Mouse (Mus musculus) embryonic stem cell, embryonic (primary cell): ENCODE results near the gene Camkk2.

ENCODE experiments used
- CTCF ChIA-PET, 4 experiments: fragments of 300-600 bp in 2 of 4; fragments of 350-600 bp in 2 of 4; sonication (Branson Sonifier 250); formaldehyde crosslinking; loops; one replicate each; lab custom pipeline; 2022; ENCODE audit warnings: inconsistent platforms in 2 of 4; lab: Charles Lee
- POLR2A ChIA-PET, 4 experiments: fragments of 300-600 bp in 2 of 4; fragments of 350-600 bp in 2 of 4; sonication (Branson Sonifier 250); formaldehyde crosslinking; loops; one replicate each; lab custom pipeline; 2022; ENCODE audit warnings: antibody characterized with exemption in 4 of 4, inconsistent platforms in 1 of 4; lab: Charles Lee

Gene Camkk2

DNA sequence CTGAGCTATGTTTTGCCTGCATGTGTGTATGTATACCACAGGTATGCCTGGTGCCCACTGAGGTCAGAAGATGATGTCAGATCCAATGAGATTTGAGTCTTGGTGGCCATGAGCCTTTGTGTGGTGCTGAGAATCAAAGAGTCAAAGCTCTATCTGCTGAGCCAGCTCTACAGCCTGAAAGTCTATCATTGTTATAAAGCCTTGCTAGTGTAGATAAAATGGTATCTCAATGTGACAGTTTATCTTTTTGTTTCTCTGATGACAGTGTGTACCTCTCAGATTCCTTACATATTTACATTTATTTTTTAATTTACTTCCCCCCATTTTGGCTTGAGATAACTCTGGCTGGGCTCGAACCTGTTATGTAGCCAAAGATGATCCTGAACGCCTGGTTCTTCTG is 75.6 kb downstream of the Camkk2 start:
- ChIA-PET CTCF (interaction anchor here in 1 of 4 experiments (0.6 kb wide), 1 partner anchor 431 kb away, joined by 4 read pairs; no protein-coding TSS in a partner anchor), POLR2A (interaction anchor here in 3 of 4 experiments (0.6 to 1.0 kb wide), 6 partner anchors 10 to 1062 kb away, joined by 3 to 6 read pairs (median 3); no protein-coding TSS in a partner anchor)

DNA sequence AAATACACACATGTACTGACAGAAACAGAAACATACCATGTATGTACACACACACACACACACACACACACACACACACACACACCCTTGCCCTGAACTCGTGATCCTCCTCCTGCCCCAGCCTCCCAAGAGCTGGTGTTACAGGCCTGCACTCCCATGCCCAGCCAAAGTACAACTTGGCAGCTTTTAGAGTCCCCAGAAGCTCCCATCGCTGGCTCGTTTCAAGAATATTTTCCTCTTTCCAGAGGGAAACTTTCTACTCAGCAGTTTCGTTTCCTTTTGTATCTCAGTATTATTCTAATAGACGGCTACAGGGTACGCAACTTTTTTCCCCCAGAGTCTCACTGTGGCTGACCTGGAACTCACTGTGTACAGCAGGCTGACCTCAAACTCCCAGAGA is 77.1 kb downstream of the Camkk2 start:
- ChIA-PET POLR2A (interaction anchor here in 1 of 4 experiments (0.7 kb wide), 1 partner anchor 439 kb away, joined by 4 read pairs; no protein-coding TSS in a partner anchor), CTCF (interaction anchor here in 1 of 4 experiments (0.6 kb wide), 1 partner anchor 97 kb away, joined by 3 read pairs; no protein-coding TSS in a partner anchor)

DNA sequence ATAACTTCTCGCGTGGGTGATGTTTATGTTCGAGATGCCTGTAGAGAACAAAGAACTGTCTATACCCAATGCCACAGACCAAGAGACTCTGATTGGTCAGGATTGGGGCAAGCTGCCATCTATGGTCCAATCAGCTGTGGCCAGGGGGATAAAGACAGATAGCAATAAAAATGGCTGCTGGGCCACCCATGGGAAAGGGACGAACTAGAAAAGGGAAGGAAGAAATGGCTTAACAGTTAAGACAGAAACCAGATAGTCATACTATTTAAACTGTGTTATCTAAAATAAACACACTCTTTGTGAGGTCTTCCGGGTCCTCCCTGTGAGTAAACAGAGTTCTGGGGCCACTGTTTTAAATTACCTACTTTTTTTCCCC is 78.4 kb downstream of the Camkk2 start:
- ChIA-PET POLR2A (no interaction called here), CTCF (no interaction called here)

DNA sequence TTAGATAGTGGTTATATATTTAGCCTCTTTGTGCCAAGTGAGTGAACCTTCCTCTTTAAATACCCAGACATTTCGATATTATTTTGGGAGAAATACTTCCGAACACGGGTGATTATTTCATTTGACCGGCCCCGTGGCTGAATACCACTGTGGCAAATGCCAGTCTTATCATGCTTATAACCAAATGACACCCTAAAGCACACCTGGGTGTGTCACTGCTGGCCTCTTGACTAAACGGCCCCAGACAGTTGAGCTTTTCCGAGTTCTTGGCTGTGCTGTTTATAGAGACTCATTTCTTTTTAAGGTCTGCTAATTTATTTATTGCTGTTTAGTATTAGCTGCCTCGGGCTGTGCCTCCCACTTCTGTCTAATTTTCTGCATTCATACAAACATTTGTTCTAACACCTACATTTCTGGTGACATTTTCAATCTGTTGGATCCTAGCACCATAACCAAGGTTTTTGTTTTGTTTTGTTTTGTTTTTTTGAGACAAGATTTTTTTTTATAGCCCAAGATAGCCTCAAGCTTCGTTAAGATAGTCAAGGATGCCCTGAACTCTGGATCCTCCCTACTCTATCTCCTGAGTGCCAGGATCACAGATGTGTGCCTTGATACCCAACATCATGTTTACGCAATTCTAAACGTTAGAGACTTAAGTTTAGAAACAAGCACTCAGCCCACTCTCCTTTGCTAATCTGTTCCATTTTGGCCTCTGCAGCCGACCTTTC is 78.9 kb downstream of the Camkk2 start:
- ChIA-PET CTCF (interaction anchor here in 1 of 4 experiments (0.7 kb wide), 1 partner anchor 744 kb away, joined by 3 read pairs; no protein-coding TSS in a partner anchor), POLR2A (no interaction called here)

DNA sequence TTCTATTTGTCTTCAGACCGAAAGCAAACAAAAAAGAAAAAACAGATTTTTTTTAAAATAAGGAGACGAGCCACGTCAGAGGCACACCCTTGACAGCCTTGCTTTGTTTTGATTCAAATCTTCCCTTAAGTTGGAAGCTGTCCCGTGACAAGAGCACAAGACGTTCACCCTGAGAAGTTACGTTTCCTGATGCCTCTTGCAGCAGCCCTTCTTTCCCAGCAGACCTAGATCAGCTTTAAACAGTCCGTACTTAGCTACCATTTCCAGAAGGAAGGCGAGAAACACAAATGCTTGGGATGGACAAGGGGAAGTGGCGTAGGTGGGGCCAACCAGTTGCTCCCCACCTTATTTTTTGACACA is 80.5 kb downstream of the Camkk2 start:
- POLR2A ChIA-PET, result interaction anchor here in 3 of 4 experiments (0.6 to 3.1 kb wide), 15 partner anchors 9 to 425 kb away, joined by 3 to 22 read pairs (median 4); partner anchors contain the start of genes P2rx4 (in 2 of the 3) and Orai1 (in 1 of the 3)

DNA sequence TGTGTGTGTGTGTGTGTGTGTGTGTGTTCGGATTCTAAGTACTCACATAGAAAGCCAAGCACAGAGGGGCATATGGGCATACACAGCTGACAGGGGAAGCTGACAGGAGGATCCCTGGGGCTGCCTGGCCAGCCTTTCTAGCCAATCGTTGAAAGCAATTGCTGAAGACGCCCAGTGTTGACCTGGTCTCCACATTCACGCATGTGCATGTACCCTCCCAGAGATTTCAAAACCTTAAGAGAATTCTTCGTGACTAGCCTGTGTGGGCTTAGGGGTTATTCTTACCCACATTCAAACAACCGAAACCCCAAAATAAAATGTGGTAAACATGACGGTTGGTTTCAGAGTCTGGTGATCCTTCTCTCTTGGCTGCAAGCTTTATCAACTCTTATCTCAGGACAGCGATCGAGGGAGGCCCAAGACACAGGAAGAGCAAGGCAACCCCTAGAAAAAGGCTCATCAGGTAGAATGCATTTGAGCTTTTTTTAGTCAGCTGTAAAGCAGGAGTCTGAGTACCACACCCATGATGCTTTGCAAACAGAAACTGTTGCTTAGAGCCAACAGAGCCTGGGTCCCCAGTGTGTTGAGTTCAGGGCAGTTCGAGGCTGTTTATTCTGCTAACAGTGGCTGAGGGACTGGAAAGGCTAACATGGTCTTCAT is 81.0 kb downstream of the Camkk2 start:
- POLR2A ChIA-PET, result interaction anchor here in 3 of 4 experiments (0.5 to 3.1 kb wide), 15 partner anchors 9 to 425 kb away, joined by 3 to 22 read pairs (median 3); partner anchors contain the start of genes P2rx4 (in 2 of the 3) and Orai1 (in 1 of the 3)

More for the DNA sequence above, 80.5 kb downstream of the Camkk2 start:
- CTCF ChIA-PET, result interaction anchor here in 1 of 4 experiments (0.6 to 1.3 kb wide), 3 partner anchors 9 to 569 kb away, joined by 3 to 4 read pairs (median 3); partner anchors contain the start of gene Anapc5

DNA sequence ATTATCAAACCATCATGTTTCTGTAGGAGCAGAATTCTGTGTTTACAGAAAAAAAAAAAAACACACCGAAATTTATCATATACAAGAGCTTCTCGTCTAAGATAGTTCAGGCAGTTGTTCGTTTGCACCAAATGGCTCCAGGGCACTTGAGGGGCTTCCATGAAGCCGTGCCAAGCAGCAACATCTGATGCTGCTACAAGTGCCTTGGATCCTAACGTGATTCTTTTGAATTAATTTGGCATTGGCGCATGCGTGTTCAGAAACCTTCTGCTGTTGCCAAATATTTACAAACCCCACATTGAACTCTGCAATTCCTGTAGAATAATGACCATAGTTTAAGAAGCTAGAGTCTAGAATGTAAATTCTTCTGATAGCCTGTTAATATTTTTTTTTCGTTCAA is 83.7 kb downstream of the Camkk2 start:
- ChIA-PET CTCF (no interaction called here), POLR2A (interaction anchor here in 1 of 4 experiments (0.6 kb wide), 1 partner anchor 74 kb away, joined by 3 read pairs; no protein-coding TSS in a partner anchor)

More for the DNA sequence above, 81.0 kb downstream of the Camkk2 start:
- CTCF ChIA-PET, result interaction anchor here in 1 of 4 experiments (0.6 to 1.3 kb wide), 3 partner anchors 10 to 569 kb away, joined by 3 to 4 read pairs (median 3); partner anchors contain the start of gene Anapc5

DNA sequence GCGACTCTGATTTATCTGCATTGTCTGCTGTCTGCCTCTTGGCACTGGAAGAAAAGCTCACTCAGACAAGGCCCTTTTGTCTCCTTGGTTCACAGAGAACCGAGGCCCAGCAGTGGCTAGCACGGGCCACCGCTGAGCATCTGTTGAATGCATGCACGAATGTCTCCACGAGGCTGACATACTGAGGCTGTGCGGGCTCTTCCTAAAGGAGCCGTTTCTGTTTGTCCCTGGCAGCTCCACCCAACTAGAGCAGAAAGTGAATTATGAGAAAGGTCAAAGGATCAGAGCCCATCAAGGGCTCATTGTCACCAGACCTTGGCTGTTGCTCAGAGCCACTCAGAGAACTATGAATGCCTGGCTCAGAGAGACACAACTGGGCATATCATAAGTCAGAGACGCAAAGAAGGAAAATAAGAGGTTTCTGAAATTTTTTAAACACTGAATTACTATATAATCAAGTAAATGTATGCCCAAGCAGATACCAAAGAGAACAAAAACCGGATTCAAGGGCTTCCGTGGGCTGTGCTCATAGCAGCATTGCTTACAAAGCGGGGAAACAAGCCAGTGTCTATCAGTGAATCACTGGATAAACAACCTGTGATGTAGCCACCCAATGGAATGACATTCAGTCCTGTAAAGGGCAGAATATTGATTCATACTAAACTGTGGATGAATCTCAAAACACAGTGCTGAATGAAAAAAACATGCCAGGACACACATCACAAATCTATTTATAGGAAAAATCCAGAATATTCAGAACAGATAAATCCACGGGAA is 85.6 kb downstream of the Camkk2 start:
- ChIA-PET POLR2A (interaction anchor here in 2 of 4 experiments (0.5 to 1.6 kb wide), 6 partner anchors 10 to 41 kb away, joined by 3 to 6 read pairs (median 5); partner anchors contain the start of gene P2rx4 (in 2 of the 2)), CTCF (interaction anchor here in 1 of 4 experiments (1.0 kb wide), 1 partner anchor 71 kb away, joined by 3 read pairs; no protein-coding TSS in a partner anchor)

DNA sequence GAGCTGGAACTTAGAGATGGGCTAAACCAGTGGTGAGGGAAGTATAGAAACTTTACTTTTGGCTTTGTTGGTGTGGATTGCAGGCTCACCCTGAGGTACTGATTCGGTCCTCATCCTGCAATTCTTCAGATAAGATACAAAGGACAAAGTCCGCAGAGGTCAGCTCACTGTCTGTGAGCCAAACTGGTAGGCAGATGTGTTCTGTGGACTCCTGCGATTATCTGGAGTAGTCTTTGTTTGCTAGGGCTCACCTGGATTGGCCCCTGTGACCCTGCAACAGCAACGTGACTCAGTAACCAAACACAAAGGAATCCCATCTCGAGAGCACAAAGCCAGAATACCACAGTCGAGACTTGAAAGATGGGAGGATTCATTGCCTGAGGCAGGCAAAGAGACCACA is 88.7 kb downstream of the Camkk2 start:
- ChIA-PET CTCF (no interaction called here), POLR2A (interaction anchor here in 3 of 4 experiments (0.9 to 1.2 kb wide), 4 partner anchors 9 to 19 kb away, joined by 3 to 5 read pairs (median 3); partner anchors contain the start of gene P2rx4 (in 1 of the 3))

DNA sequence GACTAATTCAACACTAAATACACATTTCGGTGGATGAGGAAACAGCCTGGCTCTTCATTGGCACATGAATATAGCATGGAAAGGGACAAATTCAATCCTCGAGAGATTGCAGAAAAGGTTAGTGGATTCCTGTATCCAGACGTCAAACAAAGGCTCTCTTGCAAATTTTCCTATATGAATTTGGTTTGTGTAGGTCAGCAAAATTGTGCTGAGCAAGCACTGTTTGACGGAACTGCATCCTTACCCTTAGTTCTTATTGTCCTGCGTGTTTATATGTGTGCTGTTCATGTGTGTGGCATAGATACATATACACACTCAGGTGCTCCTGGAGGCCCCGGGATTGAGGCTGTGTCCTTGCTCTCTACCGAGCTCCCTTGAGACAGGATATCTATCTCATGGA is 90.1 kb downstream of the Camkk2 start:
- ChIA-PET POLR2A (interaction anchor here in 2 of 4 experiments (0.7 to 1.4 kb wide), 3 partner anchors 10 to 20 kb away, joined by 3 to 7 read pairs (median 3); partner anchors contain the start of gene P2rx4 (in 1 of the 2)), CTCF (no interaction called here)

DNA sequence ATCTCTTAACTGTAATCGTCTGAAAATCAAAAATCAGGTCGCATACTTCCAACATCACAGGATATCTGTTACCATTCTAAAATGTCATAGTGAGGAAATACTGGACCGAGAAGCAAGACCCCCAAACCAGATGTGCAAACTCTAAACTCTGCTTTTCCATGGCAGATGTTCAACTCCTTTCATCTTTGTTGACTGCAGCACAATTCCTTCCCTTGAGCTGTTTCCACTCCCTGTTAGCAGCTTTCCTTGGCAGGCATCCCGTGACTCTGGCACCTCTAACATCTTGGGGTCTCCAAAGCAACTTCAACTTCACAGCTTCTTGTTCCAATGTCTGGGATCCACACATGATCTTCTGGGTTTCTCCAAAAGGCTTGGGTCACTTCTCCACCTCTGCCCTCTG is 91.8 kb downstream of the Camkk2 start:
- CTCF ChIA-PET, result no interaction called here
- POLR2A ChIA-PET, result interaction anchor here in 1 of 4 experiments (0.6 kb wide), 1 partner anchor 38 kb away, joined by 3 read pairs; no protein-coding TSS in a partner anchor

DNA sequence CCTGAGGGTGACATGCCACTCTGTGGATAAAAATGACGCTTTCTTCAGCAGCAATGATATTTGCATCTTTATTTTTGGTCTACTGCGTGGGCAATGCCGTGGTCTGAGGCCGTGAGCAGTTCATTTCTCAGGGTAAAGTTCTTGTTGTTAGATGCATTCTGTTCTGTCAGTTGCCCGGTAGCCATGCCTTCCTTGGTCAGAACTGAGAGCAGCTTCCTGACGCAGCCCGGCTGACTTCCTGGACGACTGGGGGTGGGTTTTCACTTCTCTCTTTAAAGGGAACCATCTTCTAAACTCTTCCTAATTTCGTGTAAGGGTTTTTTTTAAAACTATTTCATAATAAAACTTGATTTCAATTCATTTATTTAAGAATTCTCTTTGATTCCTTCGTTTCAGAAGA is 95.3 kb downstream of the Camkk2 start:
- ChIA-PET POLR2A (interaction anchor here in 1 of 4 experiments (0.7 kb wide), 1 partner anchor 14 kb away, joined by 3 read pairs; no protein-coding TSS in a partner anchor), CTCF (no interaction called here)

DNA sequence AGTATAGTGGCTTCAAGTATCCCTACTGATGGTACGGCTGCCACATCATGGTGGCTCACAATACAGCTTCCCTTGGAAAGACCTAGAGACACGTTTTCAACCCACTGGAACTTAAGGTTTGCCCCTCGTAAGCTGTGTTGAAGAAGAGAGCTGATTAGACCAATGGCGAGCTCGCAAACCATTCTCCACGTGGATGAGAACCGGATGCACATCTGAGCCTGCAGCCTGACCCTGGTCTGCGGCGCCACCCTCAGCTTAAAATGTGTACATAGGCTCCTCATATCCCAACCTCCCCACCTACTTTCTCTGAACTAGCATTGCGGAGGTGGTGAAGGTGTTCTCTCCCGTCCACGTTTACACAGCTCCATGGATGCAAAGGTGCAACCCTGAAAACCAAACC is 97.9 kb downstream of the Camkk2 start:
- ChIA-PET POLR2A (interaction anchor here in 3 of 4 experiments (0.6 to 2.0 kb wide), 25 partner anchors 9 to 610 kb away, joined by 3 to 8 read pairs (median 3); partner anchors contain the start of genes P2rx4 (in 2 of the 3) and P2rx7 (in 1 of the 3)), CTCF (interaction anchor here in 3 of 4 experiments (0.6 to 1.5 kb wide), 8 partner anchors 9 to 383 kb away, joined by 3 to 7 read pairs (median 4); partner anchors contain the start of gene P2rx4 (in 1 of the 3))
